ENCODE assay signal across 22 mouse cellular contexts in the genomic region with DNA sequence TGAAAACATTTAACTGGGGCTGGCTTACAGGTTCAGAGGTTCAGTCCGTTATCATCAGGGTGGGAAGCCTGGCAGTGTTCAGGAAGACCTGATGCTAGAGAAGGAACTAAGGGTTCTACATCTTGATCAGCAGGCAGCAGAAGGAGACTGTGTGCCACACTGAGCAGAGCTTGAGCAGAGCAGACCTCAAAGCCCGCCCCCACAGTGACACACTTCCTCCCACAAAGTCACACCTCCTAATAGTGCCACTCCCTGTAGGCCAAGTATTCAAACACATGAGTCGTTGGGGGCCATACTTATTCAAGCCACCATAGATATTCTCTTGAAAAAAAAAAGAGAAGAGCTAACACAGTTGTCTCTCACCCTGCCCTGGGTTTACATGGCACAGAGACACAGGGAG. TPM values are rescaled to one million over a fixed set of nuclear protein-coding genes. Genes with fewer than 3 reads are reported as not detected.
"Had no signal": no experiment of that assay in that cellular context is flagged by ENCODE, and none has a peak within 500 bp of the region (broad histone marks: within the 10 kb centered on the region; RNA-seq: fewer than 3 reads in every experiment).

No protein-coding gene starts in this region.

- DNase-seq: kidney, adult 2 months; kidney, postnatal 10 days; kidney, postnatal 36 days; layer of hippocampus, adult 9-11 months; liver; lung, adult 18-20 months; lung, postnatal 10 days; lung, postnatal 36 days; right cerebral cortex, adult 18-20 months; right cerebral cortex, postnatal 25 days; thymus, postnatal 36 days had no signal

- H3K27me3 ChIP-seq: limb, embryonic 13.5 days; liver, embryonic 12.5 days; liver, embryonic 15.5 days; lung, embryonic 15.5 days; megakaryocyte, embryonic 14.5 days; midbrain, embryonic 13.5 days; stomach, embryonic 15.5 days had no signal

- H3K36me3 ChIP-seq: limb, embryonic 10.5 days; limb, embryonic 13.5 days; liver, embryonic 12.5 days; liver, embryonic 15.5 days; lung, embryonic 15.5 days; midbrain, embryonic 10.5 days; stomach, embryonic 15.5 days had no signal

RNA-seq across cellular contexts. Expression of a gene that starts 25.9 kb away (rescaled TPM):
- total RNA-seq: layer of hippocampus, postnatal 25 days; left cerebral cortex, postnatal 25 days had no signal
